Mouse (Mus musculus) erythroblast, embryonic 14.5 days (primary cell): ENCODE data around the gene Mlycd. TPM values are rescaled to one million over a fixed set of nuclear protein-coding genes. Genes with fewer than 3 reads are reported as not detected.

Experiments
- H3K27me3 ChIP-seq: 2 replicates; pipeline ENCODE4 v1.6.1; 2012; ENCODE audit warnings: inconsistent platforms; ENCODE audit not compliant: control insufficient read depth
- H3K36me3 ChIP-seq: 2 replicates; pipeline ENCODE4 v1.6.1; 2012; ENCODE audit warnings: mild to moderate bottlenecking, inconsistent platforms; ENCODE audit not compliant: control insufficient read depth
- H3K4me1 ChIP-seq: 2 replicates; pipeline ENCODE4 v1.6.1; 2012; ENCODE audit warnings: inconsistent platforms; ENCODE audit not compliant: control insufficient read depth
- H3K4me3 ChIP-seq: replicated peaks from 2 replicates; pipeline ENCODE3; 2012; ENCODE audit warnings: moderate library complexity, mild to moderate bottlenecking, inconsistent platforms
- H3K9me3 ChIP-seq: 2 replicates; pipeline ENCODE4 v1.6.1; 2012; ENCODE audit warnings: low read length, inconsistent platforms, mixed read lengths; ENCODE audit not compliant: control insufficient read depth
- GATA1 ChIP-seq: IDR thresholded peaks from 2 replicates; pipeline ENCODE4 v1.6.1; 2012; ENCODE audit warnings: low read length, inconsistent platforms, mixed read lengths
- TAL1 ChIP-seq: IDR thresholded peaks from 3 replicates; pipeline ENCODE4 v1.6.1; 2012; ENCODE audit warnings: low read length, inconsistent platforms, mixed read lengths
- polyA plus RNA-seq: library from polyadenylated mRNA; stranded (reverse); fragments of >175 nt; gene quantifications from 2 replicates; pipeline ENCODE4 v1.2.3, GENCODE M21; 2012

Mlycd gene
- polyA plus RNA-seq, 1 experiment: 0.34 TPM

DNA sequence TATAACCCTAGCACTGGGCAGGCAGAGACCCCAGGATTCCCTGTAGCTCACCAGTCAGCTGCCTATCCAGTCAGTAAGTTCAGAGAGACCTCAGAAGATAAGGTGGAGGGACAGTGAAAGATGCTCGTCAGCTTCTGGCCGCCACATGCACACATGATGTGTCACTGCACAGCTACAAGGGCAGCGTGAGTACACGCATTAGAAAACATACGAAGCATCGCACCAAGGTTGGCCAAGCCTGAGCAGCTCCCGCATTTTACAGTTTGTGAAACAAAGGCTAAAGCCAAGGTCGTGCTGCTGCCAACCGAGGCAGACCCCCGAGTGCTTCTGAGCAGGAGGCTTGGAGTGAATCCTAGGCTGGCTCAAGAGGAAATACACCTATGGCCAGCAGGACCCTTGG, 18.9 kb downstream of the Mlycd start:
- Histone ChIP-seq H3K4me3 (no peak overlapping the region), H3K4me1 (peaks cover 5% of the 10 kb centered on the region), H3K9me3 (no peaks in the 10 kb centered on the region), H3K36me3 (peaks cover 21% of the 10 kb centered on the region), H3K27me3 (no peaks in the 10 kb centered on the region)
- TF ChIP-seq TAL1 (no peak), GATA1 (no peak)

DNA sequence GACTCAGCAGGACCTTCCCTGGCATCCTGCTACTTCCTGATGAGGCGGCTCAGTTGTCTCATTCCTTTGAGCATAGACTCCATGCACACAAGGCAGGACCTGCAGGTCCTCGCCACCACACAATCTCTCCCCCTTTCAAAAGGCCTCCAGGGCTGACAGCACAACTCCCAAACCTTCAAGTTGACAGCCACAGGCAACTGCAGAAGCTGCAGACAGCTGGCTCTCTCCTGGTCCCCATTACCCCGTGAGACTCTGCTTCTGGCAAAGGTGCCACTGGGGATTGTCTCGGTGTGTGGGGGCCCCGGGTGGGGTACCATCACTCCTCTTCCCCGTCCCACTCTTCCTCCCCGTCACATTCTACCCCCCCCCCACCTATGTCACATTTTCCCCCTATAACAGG, 25.6 kb downstream of the Mlycd start:
- Histone ChIP-seq H3K9me3 (no peaks in the 10 kb centered on the region), H3K4me3 (no peak overlapping the region), H3K27me3 (no peaks in the 10 kb centered on the region), H3K4me1 (no peaks in the 10 kb centered on the region; the same call in 1 of the 2 replicates), H3K36me3 (no peaks in the 10 kb centered on the region)
- TF ChIP-seq TAL1 (no peak), GATA1 (no peak)

DNA sequence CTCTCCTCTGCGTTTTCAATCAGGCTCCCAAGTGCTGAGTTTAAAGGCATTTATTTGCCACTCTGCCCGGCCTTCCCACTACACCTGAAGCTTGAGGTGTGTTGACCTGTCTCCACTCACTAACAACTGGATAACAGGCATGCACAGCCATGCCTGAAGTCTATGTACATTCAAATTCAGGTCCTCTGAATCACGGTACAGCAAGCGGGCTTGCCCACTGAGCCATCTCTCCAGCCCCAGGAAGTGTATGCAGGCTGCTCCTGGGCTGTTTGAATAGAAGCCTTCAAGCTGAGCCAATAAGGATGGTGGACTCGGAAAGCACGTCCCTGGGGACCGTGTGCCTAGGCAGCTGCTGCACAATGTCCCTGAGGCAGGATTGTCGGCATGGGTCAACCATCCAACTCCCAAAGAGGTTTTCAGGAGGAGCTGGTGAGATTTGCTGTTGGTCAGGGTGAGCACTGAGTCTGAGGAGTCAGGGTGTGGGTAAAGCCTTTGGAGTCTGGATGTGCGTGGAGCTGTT, 27.0 kb downstream of the Mlycd start:
- TF ChIP-seq GATA1 (no peak), TAL1 (no peak)
- no peaks in the 10 kb centered on the region; the same call in 1 of the 2 replicates for H3K4me1 ChIP-seq
- no peaks in the 10 kb centered on the region for H3K9me3 ChIP-seq
- no peaks in the 10 kb centered on the region for H3K27me3 ChIP-seq
- H3K36me3 ChIP-seq: no peaks in the 10 kb centered on the region
- H3K4me3 ChIP-seq: no peak overlapping the region

GRCm38 (mm10) chr8:119422123-119422711, 27.5 kb downstream of the Mlycd start:
- TF ChIP-seq GATA1 (no peak), TAL1 (no peak)
- Histone ChIP-seq H3K9me3 (no peaks in the 10 kb centered on the region), H3K4me3 (no peak overlapping the region), H3K4me1 (no peaks in the 10 kb centered on the region; the same call in 1 of the 2 replicates), H3K36me3 (no peaks in the 10 kb centered on the region), H3K27me3 (no peaks in the 10 kb centered on the region)

- Histone ChIP-seq H3K4me1 (no peaks in the 10 kb centered on the region; the same call in 1 of the 2 replicates), H3K36me3 (no peaks in the 10 kb centered on the region), H3K4me3 (peak overlapping the region; percentile 6), H3K9me3 (no peaks in the 10 kb centered on the region), H3K27me3 (no peaks in the 10 kb centered on the region)
- TF ChIP-seq GATA1 (no peak), TAL1 (no peak)
Measured at GRCm38 (mm10) chr8:119423631-119424141, 29.0 kb downstream of the Mlycd start.

DNA sequence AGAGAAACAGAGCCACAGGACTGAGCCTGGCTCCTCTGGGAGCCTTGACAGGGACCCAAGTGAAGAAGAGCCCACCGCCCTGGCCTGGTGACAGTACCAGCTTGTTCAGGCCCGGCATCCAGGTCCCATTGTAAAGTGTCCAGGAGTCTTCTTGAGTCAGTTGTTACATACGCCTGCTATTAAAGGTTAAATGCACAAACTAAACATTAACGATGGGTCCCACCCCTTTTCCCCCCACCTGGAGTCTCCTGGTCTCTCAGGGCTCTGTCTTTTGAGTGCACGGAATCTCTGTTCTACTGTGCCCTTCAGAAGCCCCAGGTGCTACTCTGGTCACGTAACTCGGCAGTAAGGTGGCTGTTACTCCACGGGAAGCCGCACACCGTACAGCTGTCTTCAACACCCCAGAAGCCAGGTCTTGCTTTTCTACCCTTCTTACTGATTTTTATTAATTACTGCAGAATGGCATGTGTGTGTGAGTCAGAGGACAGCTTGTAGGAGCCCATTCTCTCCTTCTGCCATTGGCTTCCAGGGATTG, 29.6 kb downstream of the Mlycd start:
- H3K4me3 ChIP-seq: no peak overlapping the region
- H3K36me3 ChIP-seq: no peaks in the 10 kb centered on the region
- TF ChIP-seq GATA1: no peak
- TF ChIP-seq TAL1: no peak
- H3K27me3 ChIP-seq: no peaks in the 10 kb centered on the region
- no peaks in the 10 kb centered on the region for H3K9me3 ChIP-seq
- no peaks in the 10 kb centered on the region; the same call in 1 of the 2 replicates for H3K4me1 ChIP-seq

DNA sequence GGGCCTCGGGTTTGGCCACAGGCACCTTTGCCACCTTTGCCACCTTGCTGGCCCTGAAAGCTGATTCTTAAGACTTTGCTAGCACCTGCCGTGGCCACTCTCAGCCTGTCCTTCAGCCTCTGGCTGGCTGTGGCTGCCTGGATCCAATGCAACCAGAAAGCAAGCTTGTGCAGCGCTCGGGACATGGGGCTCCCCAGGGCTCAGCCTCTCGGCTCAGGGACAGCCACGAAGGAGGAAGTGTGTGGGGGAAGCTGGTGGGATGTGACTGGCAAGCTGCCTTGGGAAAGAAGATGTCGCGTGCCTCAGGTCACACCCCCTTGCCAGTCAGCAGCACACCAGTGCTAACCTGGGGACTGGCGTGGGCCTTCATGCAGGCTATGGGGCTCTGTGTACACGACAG, 30.1 kb downstream of the Mlycd start:
- Histone ChIP-seq H3K9me3 (no peaks in the 10 kb centered on the region), H3K36me3 (no peaks in the 10 kb centered on the region), H3K27me3 (no peaks in the 10 kb centered on the region), H3K4me1 (no peaks in the 10 kb centered on the region; the same call in 1 of the 2 replicates), H3K4me3 (no peak overlapping the region)
- TF ChIP-seq TAL1 (no peak), GATA1 (no peak)

- TF ChIP-seq TAL1 (no peak), GATA1 (no peak)
- Histone ChIP-seq H3K27me3 (no peaks in the 10 kb centered on the region), H3K4me3 (no peak overlapping the region), H3K36me3 (no peaks in the 10 kb centered on the region), H3K4me1 (no peaks in the 10 kb centered on the region; the same call in 1 of the 2 replicates), H3K9me3 (no peaks in the 10 kb centered on the region)
Measured at GRCm38 (mm10) chr8:119425533-119425932, 30.9 kb downstream of the Mlycd start.

GRCm38 (mm10) chr8:119426069-119426735, 31.5 kb downstream of the Mlycd start:
- Histone ChIP-seq H3K4me3 (no peak overlapping the region), H3K4me1 (no peaks in the 10 kb centered on the region; the same call in 1 of the 2 replicates), H3K36me3 (no peaks in the 10 kb centered on the region), H3K9me3 (no peaks in the 10 kb centered on the region), H3K27me3 (no peaks in the 10 kb centered on the region)
- no peak for TF ChIP-seq GATA1
